Mouse (Mus musculus) neural tube, embryonic 13.5 days (tissue): ENCODE results near the gene 1700069L16Rik. TPM values are rescaled to one million over a fixed set of nuclear protein-coding genes. Genes with fewer than 3 reads are reported as not detected.

Source experiments
- ATAC-seq: fragments of 200-750 bp; cut with Nextera tagmentation; 2 replicates; pipeline ENCODE4 v1.8.0; 2017; ENCODE audit warnings: low read depth, mild to moderate bottlenecking, moderate TSS enrichment, moderate library complexity
- H3K27ac ChIP-seq: fragments of 300-500 bp; sonication (generic); replicated peaks from 2 replicates; pipeline ENCODE4 v1.5.1; 2015; ENCODE audit warnings: moderate library complexity, mild to moderate bottlenecking, inconsistent platforms
- H3K27me3 ChIP-seq: fragments of 300-500 bp; sonication (generic); 2 replicates; pipeline ENCODE4 v1.6.1; 2015; ENCODE audit warnings: mild to moderate bottlenecking, inconsistent platforms
- H3K36me3 ChIP-seq: fragments of 300-500 bp; sonication (generic); 2 replicates; pipeline ENCODE4 v1.6.1; 2015; ENCODE audit warnings: mild to moderate bottlenecking, inconsistent platforms
- H3K4me1 ChIP-seq: fragments of 300-500 bp; sonication (generic); replicated peaks from 2 replicates; pipeline ENCODE4 v1.6.1; 2015; ENCODE audit warnings: inconsistent platforms
- H3K4me2 ChIP-seq: fragments of 300-500 bp; sonication (generic); 2 replicates; pipeline ENCODE4 v1.6.1; 2015; ENCODE audit warnings: inconsistent platforms, mild to moderate bottlenecking, moderate library complexity
- H3K4me3 ChIP-seq: fragments of 300-500 bp; sonication (generic); 2 replicates; pipeline ENCODE4 v1.5.1; 2015; ENCODE audit warnings: mild to moderate bottlenecking, inconsistent platforms
- H3K9ac ChIP-seq: fragments of 300-500 bp; sonication (generic); 2 replicates; pipeline ENCODE4 v1.6.1; 2015; ENCODE audit warnings: moderate library complexity, mild to moderate bottlenecking, inconsistent platforms
- H3K9me3 ChIP-seq: fragments of 300-500 bp; sonication (generic); 2 replicates; pipeline ENCODE4 v1.6.1; 2016; ENCODE audit warnings: inconsistent platforms
- WGBS: fragments of 180-500 bp; shearing (Covaris S2); methylation state at CpG from one replicate; pipeline ENCODE4 v1.1.7; 2015; 5-methylcytosine and 5-hydroxymethylcytosine counted together
- polyA plus RNA-seq: library from polyadenylated mRNA; unstranded; fragments of >200 nt; fragmentation: Nextera tagmentation; extraction: Ambion mirVana; gene quantifications from 2 replicates; pipeline ENCODE4 v1.2.1, GENCODE M21; 2015

Gene 1700069L16Rik
- polyA plus RNA-seq, 1 experiment from 2014 or later = not detected

- no peak overlapping the region for H3K4me2 ChIP-seq
Observed at GRCm38 (mm10) chr5:113678743-113679452, 45.7 kb downstream of the 1700069L16Rik start.

GRCm38 (mm10) chr5:113677541-113677940 is 47.0 kb downstream of the 1700069L16Rik start:
- ATAC-seq = no peak

More at GRCm38 (mm10) chr5:113678743-113679452, 45.7 kb downstream of the 1700069L16Rik start:
- H3K9me3 ChIP-seq = peaks cover 11% of the 10 kb centered on the region; the same call in 1 of the 2 replicates
- no peak for ATAC-seq
- no peak overlapping the region for H3K9ac ChIP-seq
- 77% methylated on average over 10 of the region's 10 CpGs for WGBS
- no peaks in the 10 kb centered on the region for H3K27me3 ChIP-seq
- H3K36me3 ChIP-seq = no peaks in the 10 kb centered on the region
- H3K27ac ChIP-seq = no peak overlapping the region; the same call in 1 of the 2 replicates
- no peak overlapping the region for H3K4me3 ChIP-seq
- H3K4me1 ChIP-seq = peaks cover 4% of the 10 kb centered on the region

GRCm38 (mm10) chr5:113674851-113675250 is 49.7 kb downstream of the 1700069L16Rik start:
- H3K4me2 ChIP-seq = no peak overlapping the region
- 0 out of 2 replicates have a peak, but pooled peaks cover under 1% of the 10 kb centered on the region for H3K9me3 ChIP-seq
- H3K27ac ChIP-seq = no peak overlapping the region
- no peak for ATAC-seq
- no peak overlapping the region for H3K9ac ChIP-seq
- no peaks in the 10 kb centered on the region for H3K36me3 ChIP-seq
- no peaks in the 10 kb centered on the region for H3K4me1 ChIP-seq
- 72% methylated on average over 7 of the region's 7 CpGs for WGBS
- H3K4me3 ChIP-seq = no peak overlapping the region
- no peaks in the 10 kb centered on the region for H3K27me3 ChIP-seq

More at GRCm38 (mm10) chr5:113677541-113677940, 47.0 kb downstream of the 1700069L16Rik start:
- no peak overlapping the region for H3K27ac ChIP-seq
- no peak overlapping the region for H3K4me3 ChIP-seq
- no peaks in the 10 kb centered on the region; the same call in 1 of the 2 replicates for H3K4me1 ChIP-seq
- no peaks in the 10 kb centered on the region for H3K36me3 ChIP-seq
- WGBS = 80% methylated on average over 6 of the region's 7 CpGs
- H3K4me2 ChIP-seq = no peak overlapping the region
- no peak overlapping the region for H3K9ac ChIP-seq
- no peaks in the 10 kb centered on the region for H3K27me3 ChIP-seq
- H3K9me3 ChIP-seq = peaks cover 11% of the 10 kb centered on the region; the same call in 1 of the 2 replicates

GRCm38 (mm10) chr5:113672456-113672855 is 52.1 kb downstream of the 1700069L16Rik start:
- no peaks in the 10 kb centered on the region for H3K27me3 ChIP-seq
- ATAC-seq = no peak
- H3K9ac ChIP-seq = no peak overlapping the region
- WGBS = 90% methylated on average over 7 of the region's 7 CpGs
- no peaks in the 10 kb centered on the region for H3K4me1 ChIP-seq
- H3K36me3 ChIP-seq = no peaks in the 10 kb centered on the region
- peaks cover 7% of the 10 kb centered on the region; the same call in 1 of the 2 replicates for H3K9me3 ChIP-seq
- H3K4me2 ChIP-seq = no peak overlapping the region
- no peak overlapping the region for H3K27ac ChIP-seq
- no peak overlapping the region for H3K4me3 ChIP-seq

- H3K9ac ChIP-seq = no peak overlapping the region
- H3K27ac ChIP-seq = no peak overlapping the region
- H3K4me3 ChIP-seq = no peak overlapping the region
- H3K9me3 ChIP-seq = peaks cover 7% of the 10 kb centered on the region; the same call in 1 of the 2 replicates
- H3K27me3 ChIP-seq = no peaks in the 10 kb centered on the region
- ATAC-seq = no peak
- H3K36me3 ChIP-seq = no peaks in the 10 kb centered on the region
- H3K4me1 ChIP-seq = no peaks in the 10 kb centered on the region
- WGBS = 80% methylated on average over 6 of the region's 6 CpGs
- H3K4me2 ChIP-seq = no peak overlapping the region
Observed at GRCm38 (mm10) chr5:113670597-113670996, 54.0 kb downstream of the 1700069L16Rik start.

- no peak overlapping the region for H3K9ac ChIP-seq
- peaks cover 7% of the 10 kb centered on the region; the same call in 1 of the 2 replicates for H3K9me3 ChIP-seq
- no peaks in the 10 kb centered on the region for H3K4me1 ChIP-seq
- H3K27ac ChIP-seq = no peak overlapping the region
- no peak overlapping the region for H3K4me2 ChIP-seq
- H3K4me3 ChIP-seq = no peak overlapping the region
- H3K27me3 ChIP-seq = no peaks in the 10 kb centered on the region
- no peaks in the 10 kb centered on the region for H3K36me3 ChIP-seq
- WGBS = 70% methylated on average over 3 of the region's 3 CpGs
- ATAC-seq = no peak
Observed at GRCm38 (mm10) chr5:113670110-113670509, 54.5 kb downstream of the 1700069L16Rik start.

- Histone ChIP-seq H3K4me3 (no peak overlapping the region), H3K27ac (no peak overlapping the region), H3K36me3 (no peaks in the 10 kb centered on the region), H3K27me3 (no peaks in the 10 kb centered on the region), H3K4me2 (no peak overlapping the region), H3K9me3 (peaks cover 13% of the 10 kb centered on the region; the same call in 1 of the 2 replicates), H3K4me1 (no peaks in the 10 kb centered on the region), H3K9ac (no peak overlapping the region)
- no peak for ATAC-seq
- WGBS = 80% methylated on average over 12 of the region's 12 CpGs
Observed at GRCm38 (mm10) chr5:113664629-113665195, 59.9 kb downstream of the 1700069L16Rik start.

GRCm38 (mm10) chr5:113664127-113664526 is 60.4 kb downstream of the 1700069L16Rik start:
- Histone ChIP-seq H3K27ac (no peak overlapping the region), H3K27me3 (no peaks in the 10 kb centered on the region), H3K9me3 (peaks cover 13% of the 10 kb centered on the region; the same call in 1 of the 2 replicates), H3K36me3 (no peaks in the 10 kb centered on the region), H3K9ac (no peak overlapping the region), H3K4me2 (no peak overlapping the region), H3K4me1 (no peaks in the 10 kb centered on the region), H3K4me3 (no peak overlapping the region)
- no peak for ATAC-seq
- 91% methylated on average over 6 of the region's 6 CpGs for WGBS

GRCm38 (mm10) chr5:113660872-113661271 is 63.7 kb downstream of the 1700069L16Rik start:
- WGBS = 72% methylated on average over 10 of the region's 10 CpGs
- Histone ChIP-seq H3K9me3 (0 out of 2 replicates have a peak, but pooled peaks cover 5% of the 10 kb centered on the region), H3K4me3 (no peak overlapping the region), H3K4me2 (no peak overlapping the region), H3K36me3 (no peaks in the 10 kb centered on the region), H3K27me3 (no peaks in the 10 kb centered on the region), H3K9ac (peak overlapping the region; percentile 3; the same call in 1 of the 2 replicates), H3K4me1 (no peaks in the 10 kb centered on the region), H3K27ac (no peak overlapping the region)
- no peak for ATAC-seq

GRCm38 (mm10) chr5:113654821-113655220 is 69.8 kb downstream of the 1700069L16Rik start:
- peaks cover 15% of the 10 kb centered on the region for H3K27me3 ChIP-seq
- no peak for ATAC-seq
- no peak overlapping the region for H3K4me2 ChIP-seq
- no peaks in the 10 kb centered on the region for H3K36me3 ChIP-seq
- H3K4me1 ChIP-seq = peaks cover 16% of the 10 kb centered on the region
- no peak overlapping the region for H3K4me3 ChIP-seq
- H3K9me3 ChIP-seq = no peaks in the 10 kb centered on the region
- WGBS = 79% methylated on average over 12 of the region's 12 CpGs
- H3K27ac ChIP-seq = no peak overlapping the region
- H3K9ac ChIP-seq = no peak overlapping the region

GRCm38 (mm10) chr5:113654206-113654605 is 70.4 kb downstream of the 1700069L16Rik start:
- H3K27ac ChIP-seq = no peak overlapping the region
- no peaks in the 10 kb centered on the region for H3K9me3 ChIP-seq
- no peak overlapping the region for H3K9ac ChIP-seq
- no peaks in the 10 kb centered on the region for H3K36me3 ChIP-seq
- ATAC-seq = no peak
- no peak overlapping the region for H3K4me2 ChIP-seq
- WGBS = 83% methylated on average over 11 of the region's 11 CpGs
- peaks cover 18% of the 10 kb centered on the region for H3K4me1 ChIP-seq
- peaks cover 20% of the 10 kb centered on the region for H3K27me3 ChIP-seq
- H3K4me3 ChIP-seq = no peak overlapping the region

GRCm38 (mm10) chr5:113652215-113652614 is 72.4 kb downstream of the 1700069L16Rik start:
- H3K36me3 ChIP-seq = no peaks in the 10 kb centered on the region
- no peak overlapping the region for H3K9ac ChIP-seq
- peaks cover 18% of the 10 kb centered on the region for H3K4me1 ChIP-seq
- no peak overlapping the region for H3K27ac ChIP-seq
- no peaks in the 10 kb centered on the region for H3K9me3 ChIP-seq
- H3K4me3 ChIP-seq = no peak overlapping the region
- no peak overlapping the region for H3K4me2 ChIP-seq
- peaks cover 30% of the 10 kb centered on the region for H3K27me3 ChIP-seq
- no peak for ATAC-seq
- WGBS = 24% methylated on average over 5 of the region's 5 CpGs
